Mouse (Mus musculus) neural tube, embryonic 14.5 days (tissue): Measurements from ENCODE around the gene Slc1a4. TPM values are rescaled to one million over a fixed set of nuclear protein-coding genes. Genes with fewer than 3 reads are reported as not detected.

Source experiments
- ATAC-seq: fragments of 200-750 bp; cut with Nextera tagmentation; 2 replicates; pipeline ENCODE4 v1.8.0; 2017; ENCODE audit warnings: low read depth, mild to moderate bottlenecking, moderate TSS enrichment, moderate library complexity
- H3K27ac ChIP-seq: fragments of 300-500 bp; sonication (generic); 2 replicates; pipeline ENCODE4 v1.5.1; 2014; ENCODE audit warnings: low read depth, mild to moderate bottlenecking, control low read depth, low read length, moderate library complexity, mixed read lengths
- H3K27me3 ChIP-seq: fragments of 300-500 bp; sonication (generic); 2 replicates; pipeline ENCODE4 v1.6.1; 2014; ENCODE audit warnings: low read length; ENCODE audit not compliant: control insufficient read depth, insufficient read depth
- H3K36me3 ChIP-seq: fragments of 300-500 bp; sonication (generic); 2 replicates; pipeline ENCODE4 v1.6.1; 2014; ENCODE audit warnings: low read length, mixed read lengths; ENCODE audit not compliant: control insufficient read depth, insufficient read depth
- H3K4me1 ChIP-seq: fragments of 300-500 bp; sonication (generic); 2 replicates; pipeline ENCODE4 v1.6.1; 2014; ENCODE audit warnings: low read length; ENCODE audit not compliant: control insufficient read depth, insufficient read depth
- H3K4me2 ChIP-seq: fragments of 300-500 bp; sonication (generic); 2 replicates; pipeline ENCODE4 v1.6.1; 2014; ENCODE audit warnings: mild to moderate bottlenecking, low read depth, low read length, control low read depth
- H3K4me3 ChIP-seq: fragments of 300-500 bp; sonication (generic); 2 replicates; pipeline ENCODE4 v1.5.1; 2014; ENCODE audit warnings: low read depth, low read length, control low read depth, mixed read lengths
- H3K9ac ChIP-seq: fragments of 300-500 bp; sonication (generic); replicated peaks from 2 replicates; pipeline ENCODE4 v1.6.1; 2014; ENCODE audit warnings: low read depth, mild to moderate bottlenecking, control low read depth, low read length, mixed read lengths
- H3K9me3 ChIP-seq: fragments of 300-500 bp; sonication (generic); 2 replicates; pipeline ENCODE4 v1.6.1; 2016; ENCODE audit warnings: low read length; ENCODE audit not compliant: control insufficient read depth
- WGBS: fragments of 180-500 bp; shearing (Covaris S2); extraction: QIAGEN DNeasy Blood & Tissue Kit; methylation state at CpG from one replicate; pipeline ENCODE4 v1.1.7; 2014; 5-methylcytosine and 5-hydroxymethylcytosine counted together
- polyA plus RNA-seq: library from polyadenylated mRNA; unstranded; fragments of >200 nt; fragmentation: Nextera tagmentation; extraction: Ambion mirVana; gene quantifications from 2 replicates; pipeline ENCODE4 v1.2.1, GENCODE M21; 2014

Gene Slc1a4
- polyA plus RNA-seq, 1 experiment from 2014 or later = 56.9 TPM

DNA sequence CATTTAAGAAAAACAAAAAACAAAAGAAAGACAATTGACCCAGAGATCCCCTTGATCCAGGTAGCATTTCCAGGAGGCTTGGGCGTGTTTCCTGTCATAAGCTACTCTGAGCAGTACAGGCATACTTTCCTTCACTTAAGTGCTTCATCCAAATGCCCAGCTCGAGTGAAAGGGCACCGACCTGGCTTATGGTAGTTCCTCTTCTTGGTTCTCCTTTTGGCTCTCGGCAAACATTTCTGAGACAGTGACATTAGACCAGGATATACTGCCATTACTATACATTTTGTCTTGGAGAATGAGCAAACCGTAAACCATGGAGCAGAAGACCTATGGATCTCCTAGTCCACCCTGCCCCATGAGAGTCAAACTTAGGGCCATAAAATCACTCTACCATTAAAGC lies 2.8 kb downstream of the Slc1a4 start:
- Histone ChIP-seq H3K4me1 (peaks cover 7% of the 10 kb centered on the region), H3K27me3 (no peaks in the 10 kb centered on the region), H3K4me2 (peak overlapping the region; percentile 76; the same call in 1 of the 2 replicates), H3K27ac (no peak overlapping the region), H3K4me3 (peak overlapping the region; percentile 11; the same call in 1 of the 2 replicates), H3K9me3 (no peaks in the 10 kb centered on the region), H3K9ac (no peak overlapping the region), H3K36me3 (no peaks in the 10 kb centered on the region)
- 86% methylated on average over 5 of the region's 5 CpGs for WGBS
- ATAC-seq = no peak

DNA sequence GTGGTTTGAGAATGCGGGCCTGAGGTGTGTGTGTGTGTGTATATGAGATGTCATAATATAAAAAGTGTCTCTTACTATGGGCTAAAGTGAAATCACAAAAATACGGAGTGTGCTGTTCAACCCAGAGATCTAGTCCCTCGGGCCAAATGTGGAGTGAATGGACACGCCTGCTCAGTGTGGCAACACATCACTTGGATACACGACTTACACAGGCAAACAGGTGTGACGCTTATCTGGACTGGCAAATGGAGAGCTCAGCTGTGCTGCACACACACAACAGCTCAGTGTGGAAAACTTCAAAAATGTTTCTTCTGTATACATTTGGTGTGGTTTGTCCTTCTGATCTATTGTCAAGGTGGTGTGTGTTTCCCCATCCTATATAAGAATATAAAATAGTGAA lies 3.7 kb downstream of the Slc1a4 start:
- WGBS = 81% methylated on average over 6 of the region's 6 CpGs
- Histone ChIP-seq H3K27ac (no peak overlapping the region), H3K9me3 (no peaks in the 10 kb centered on the region), H3K9ac (no peak overlapping the region), H3K4me3 (no peak overlapping the region), H3K4me2 (no peak overlapping the region), H3K36me3 (no peaks in the 10 kb centered on the region), H3K4me1 (peaks cover 7% of the 10 kb centered on the region), H3K27me3 (no peaks in the 10 kb centered on the region)
- no peak for ATAC-seq

DNA sequence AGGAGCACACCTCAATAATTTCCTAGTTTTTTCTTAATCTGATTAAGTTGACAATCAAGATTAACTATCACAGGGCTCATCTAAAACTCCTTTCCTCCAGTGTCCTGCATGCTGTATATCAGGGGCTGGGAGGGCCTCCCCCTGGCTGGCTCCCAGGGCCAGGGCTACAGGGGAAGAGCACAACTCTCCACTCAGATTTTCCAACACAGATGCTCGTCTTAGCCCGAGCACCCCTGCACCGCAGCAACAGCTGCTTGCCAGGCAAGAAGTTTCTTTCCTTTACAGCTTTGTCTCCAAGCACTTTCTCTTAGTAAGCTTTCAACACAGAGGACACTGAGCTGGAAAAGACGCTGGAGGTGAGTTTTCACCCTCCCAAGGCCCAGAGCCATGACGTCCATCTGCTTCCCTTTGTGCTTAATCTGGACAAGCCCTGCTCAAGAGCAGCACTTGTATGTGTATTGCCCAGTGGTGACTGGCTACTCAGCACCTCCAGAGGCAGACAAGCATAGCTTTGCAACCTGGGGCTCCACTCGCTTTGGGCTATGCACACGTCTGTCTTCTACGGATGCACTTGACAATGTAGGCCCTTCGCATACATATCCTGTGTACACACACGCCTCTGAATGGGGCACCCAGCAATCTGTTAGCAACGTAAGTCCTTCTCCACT lies 6.1 kb downstream of the Slc1a4 start:
- no peak overlapping the region; the same call in 1 of the 2 replicates for H3K27ac ChIP-seq
- H3K9me3 ChIP-seq = no peaks in the 10 kb centered on the region
- no peaks in the 10 kb centered on the region for H3K36me3 ChIP-seq
- no peak overlapping the region for H3K4me2 ChIP-seq
- ATAC-seq = no peak
- H3K9ac ChIP-seq = no peak overlapping the region
- WGBS = 84% methylated on average over 11 of the region's 11 CpGs
- H3K4me3 ChIP-seq = no peak overlapping the region
- peaks cover 7% of the 10 kb centered on the region for H3K4me1 ChIP-seq
- no peaks in the 10 kb centered on the region for H3K27me3 ChIP-seq

DNA sequence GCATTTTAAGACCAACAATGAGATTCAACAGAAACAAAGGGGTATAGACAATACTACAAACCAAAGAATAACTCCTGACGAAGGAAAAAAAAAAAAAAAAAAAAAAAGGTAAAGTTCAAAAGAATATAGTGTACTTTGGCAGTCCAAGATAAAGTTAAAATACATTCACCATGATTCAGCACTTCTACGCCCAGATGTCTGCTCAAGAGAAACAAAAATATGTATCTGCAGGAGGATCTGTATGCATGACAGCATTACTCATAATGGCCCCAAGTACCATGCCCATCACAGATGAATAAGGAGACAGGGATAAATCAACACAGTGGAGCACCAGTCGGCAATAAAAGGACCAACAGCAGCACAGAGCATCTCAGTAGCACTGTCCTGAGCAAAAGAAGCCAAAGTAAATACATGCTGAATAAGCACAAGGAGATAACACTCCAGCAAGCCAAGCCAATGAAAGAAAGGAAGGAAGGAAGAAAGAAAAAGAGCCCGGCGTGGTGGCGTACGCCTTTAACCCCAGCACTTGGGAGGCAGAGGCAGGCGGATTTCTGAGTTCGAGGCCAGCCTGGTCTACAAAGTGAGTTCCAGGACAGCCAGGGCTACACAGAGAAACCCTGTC lies 7.3 kb downstream of the Slc1a4 start:
- Histone ChIP-seq H3K9me3 (no peaks in the 10 kb centered on the region), H3K4me3 (no peak overlapping the region), H3K9ac (no peak overlapping the region), H3K4me1 (peaks cover 3% of the 10 kb centered on the region; the same call in 1 of the 2 replicates), H3K4me2 (no peak overlapping the region), H3K27ac (no peak overlapping the region), H3K27me3 (no peaks in the 10 kb centered on the region), H3K36me3 (no peaks in the 10 kb centered on the region)
- ATAC-seq = no peak
- WGBS = 90% methylated on average over 9 of the region's 9 CpGs

DNA sequence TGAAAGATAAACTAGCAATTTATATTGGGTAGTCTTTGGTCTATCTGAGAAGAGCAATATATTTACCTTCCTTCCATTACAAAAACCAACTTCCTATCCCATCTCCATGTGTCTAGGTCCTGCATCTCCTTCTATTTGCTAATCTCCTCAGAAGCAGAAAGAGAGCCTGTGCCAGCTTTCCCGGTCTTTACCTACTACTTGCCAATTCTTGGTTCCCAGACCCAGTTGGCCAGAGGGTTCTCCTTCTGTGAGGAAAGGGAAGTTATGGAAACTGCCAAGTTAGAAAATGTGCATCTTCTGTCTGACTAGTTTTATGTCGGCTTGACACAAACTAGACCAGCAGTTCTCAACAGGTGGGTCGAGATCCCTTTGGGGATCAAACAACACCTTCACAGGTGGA lies 8.5 kb downstream of the Slc1a4 start:
- Histone ChIP-seq H3K36me3 (no peaks in the 10 kb centered on the region), H3K27me3 (no peaks in the 10 kb centered on the region), H3K4me3 (no peak overlapping the region), H3K4me2 (no peak overlapping the region), H3K4me1 (no peaks in the 10 kb centered on the region), H3K9ac (no peak overlapping the region), H3K27ac (no peak overlapping the region), H3K9me3 (no peaks in the 10 kb centered on the region)
- 91% methylated on average over 3 of the region's 3 CpGs for WGBS
- ATAC-seq = no peak

DNA sequence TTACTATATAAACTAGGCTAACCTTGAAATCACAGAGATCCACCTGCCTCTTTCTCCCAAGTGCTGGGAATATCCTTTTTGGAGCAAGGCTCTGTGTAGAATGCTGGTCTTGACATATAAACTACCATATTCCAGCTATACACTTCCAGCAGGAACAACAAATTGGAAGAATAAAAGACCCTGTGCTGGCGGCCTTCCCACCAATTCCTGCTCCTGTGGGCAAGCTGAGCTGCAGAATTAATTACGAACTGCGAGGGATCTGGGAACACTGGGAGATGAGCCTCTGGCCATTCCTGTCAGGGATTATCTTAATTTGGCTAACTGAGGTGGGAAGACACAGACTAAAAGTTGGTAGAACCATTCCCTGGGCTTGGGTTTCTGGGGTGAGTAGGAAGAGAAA lies 10.1 kb downstream of the Slc1a4 start:
- no peak overlapping the region for H3K9ac ChIP-seq
- no peak overlapping the region for H3K4me2 ChIP-seq
- H3K4me1 ChIP-seq = no peaks in the 10 kb centered on the region
- H3K4me3 ChIP-seq = no peak overlapping the region
- no peaks in the 10 kb centered on the region for H3K27me3 ChIP-seq
- no peak overlapping the region for H3K27ac ChIP-seq
- 67% methylated on average over 3 of the region's 3 CpGs for WGBS
- no peaks in the 10 kb centered on the region for H3K9me3 ChIP-seq
- no peak for ATAC-seq
- no peaks in the 10 kb centered on the region for H3K36me3 ChIP-seq

DNA sequence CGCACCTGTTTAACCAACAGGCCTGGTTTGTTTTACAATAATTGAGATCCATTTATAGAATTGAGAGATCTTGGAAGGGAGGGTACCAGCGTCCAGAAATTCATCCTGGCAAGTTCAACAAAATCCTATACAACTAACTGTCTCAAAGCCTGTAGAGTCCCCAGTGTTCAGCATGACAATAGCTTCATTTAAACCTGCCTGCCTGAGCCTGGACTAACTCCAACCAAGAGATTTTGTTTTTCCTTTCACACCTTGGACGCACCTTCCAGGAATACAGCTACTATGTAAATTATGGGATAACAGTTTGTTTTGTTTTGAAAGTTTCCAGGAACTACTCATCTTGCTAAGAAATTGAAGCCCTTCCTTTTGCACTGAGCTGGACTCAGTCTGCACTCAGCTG lies 11.9 kb downstream of the Slc1a4 start:
- no peak for ATAC-seq
- H3K4me2 ChIP-seq = no peak overlapping the region
- H3K36me3 ChIP-seq = no peaks in the 10 kb centered on the region
- no peak overlapping the region for H3K9ac ChIP-seq
- H3K9me3 ChIP-seq = no peaks in the 10 kb centered on the region
- H3K27ac ChIP-seq = no peak overlapping the region
- no peaks in the 10 kb centered on the region for H3K4me1 ChIP-seq
- no peak overlapping the region for H3K4me3 ChIP-seq
- 80% methylated on average over 3 of the region's 3 CpGs for WGBS
- no peaks in the 10 kb centered on the region for H3K27me3 ChIP-seq

DNA sequence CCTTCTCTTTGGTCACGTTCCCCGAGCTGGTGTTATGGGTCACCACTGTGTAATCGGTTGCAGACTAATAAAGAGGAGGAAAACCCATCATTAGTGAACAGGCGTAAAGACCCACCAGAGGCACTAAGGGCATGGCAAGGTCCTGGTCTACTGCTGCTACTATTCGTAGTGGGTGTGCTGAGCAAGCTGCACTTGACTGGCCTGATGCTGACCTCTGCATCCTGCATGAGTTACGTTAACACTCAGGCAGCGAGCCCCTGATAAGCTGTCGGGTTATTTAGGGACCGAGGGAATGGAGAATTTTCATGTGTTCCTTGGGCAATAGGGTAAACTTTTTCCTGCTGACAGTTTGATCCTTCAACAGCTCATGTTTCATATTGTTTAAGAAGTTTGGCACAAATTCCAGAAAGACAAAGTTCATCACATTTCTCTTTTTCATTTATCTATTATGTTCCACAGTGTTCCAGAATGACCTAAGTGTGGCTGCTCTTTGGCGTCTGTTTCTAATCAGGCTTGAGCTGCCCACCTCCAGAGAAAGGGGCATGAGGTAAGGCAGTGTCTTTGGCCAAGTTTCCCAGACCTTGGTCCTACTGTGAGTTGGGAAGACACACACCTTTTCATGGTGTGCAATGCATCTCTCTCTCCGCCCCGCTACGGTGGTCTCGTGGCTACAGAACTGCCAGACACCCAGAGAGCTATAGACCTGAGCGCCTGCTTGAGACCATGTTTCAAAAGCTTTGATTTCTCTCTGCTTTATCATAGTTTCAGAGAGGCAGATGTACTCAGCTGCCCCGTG lies 13.7 kb downstream of the Slc1a4 start:
- no peak for ATAC-seq
- H3K4me2 ChIP-seq = no peak overlapping the region
- H3K9me3 ChIP-seq = no peaks in the 10 kb centered on the region
- H3K9ac ChIP-seq = no peak overlapping the region
- no peak overlapping the region for H3K4me3 ChIP-seq
- H3K4me1 ChIP-seq = no peaks in the 10 kb centered on the region
- no peak overlapping the region for H3K27ac ChIP-seq
- 85% methylated on average over 16 of the region's 16 CpGs for WGBS
- no peaks in the 10 kb centered on the region for H3K27me3 ChIP-seq
- H3K36me3 ChIP-seq = no peaks in the 10 kb centered on the region

DNA sequence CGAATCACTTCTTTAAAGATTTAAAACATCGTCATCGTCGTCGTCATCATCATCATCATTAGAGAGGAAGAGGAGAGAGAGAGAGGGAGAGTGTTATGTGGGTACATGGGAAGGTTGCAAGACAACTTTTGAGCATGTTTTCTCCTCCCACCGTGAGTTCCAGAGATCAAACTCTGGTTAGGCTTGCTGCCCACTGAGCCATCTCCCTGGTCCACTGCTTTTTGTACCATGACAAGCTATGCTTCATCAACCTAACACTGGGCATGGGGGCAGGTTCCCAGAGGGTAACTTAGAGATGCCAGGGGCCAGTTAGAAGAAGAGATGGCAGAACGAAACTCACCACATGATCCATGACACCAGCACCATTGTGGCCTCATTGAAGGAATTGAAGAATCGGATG lies 18.9 kb downstream of the Slc1a4 start:
- Histone ChIP-seq H3K4me1 (no peaks in the 10 kb centered on the region), H3K27me3 (no peaks in the 10 kb centered on the region), H3K4me3 (no peak overlapping the region), H3K9ac (no peak overlapping the region), H3K36me3 (no peaks in the 10 kb centered on the region), H3K4me2 (no peak overlapping the region), H3K27ac (no peak overlapping the region), H3K9me3 (no peaks in the 10 kb centered on the region)
- ATAC-seq = no peak
- 95% methylated on average over 8 of the region's 8 CpGs for WGBS
